Mouse (Mus musculus) gastrocnemius, adult 2 months (tissue): ENCODE measurements around the gene Ltv1. TPM values are rescaled to one million over a fixed set of nuclear protein-coding genes. Genes with fewer than 3 reads are reported as not detected.
A peak's percentile ranks its signal among the peaks of the same experiment; 100 is the strongest.

ENCODE experiments used
- DNase-seq: peaks from one replicate; pipeline ENCODE4 v3.0.0; 2022
- H3K27ac ChIP-seq: fragments of 200-600 bp; 2 replicates; pipeline ENCODE4 v1.8.1; 2022; ENCODE audit warnings: mild to moderate bottlenecking
- H3K4me3 ChIP-seq: fragments of 200-600 bp; 2 replicates; pipeline ENCODE4 v1.8.1; 2022; ENCODE audit warnings: mild to moderate bottlenecking, moderate library complexity
- CTCF ChIP-seq: fragments of 200-600 bp; IDR thresholded peaks from 2 replicates; pipeline ENCODE4 v1.8.1; 2022; ENCODE audit warnings: antibody characterized with exemption, mild to moderate bottlenecking, moderate library complexity
- intact Hi-C: fragments of 180-260 bp; cut with DNase I; formaldehyde crosslinking; loops from one replicate; pipeline ENCODE4 v1.15.1; 2025
- total RNA-seq, 2 experiments: library from RNA; stranded (reverse); gene quantifications; 2 replicates each; pipeline ENCODE4 v1.2.3; 2021

Ltv1 gene
- total RNA-seq, 2 experiments from 2014 or later = 27.3 to 31.0 TPM

DNA sequence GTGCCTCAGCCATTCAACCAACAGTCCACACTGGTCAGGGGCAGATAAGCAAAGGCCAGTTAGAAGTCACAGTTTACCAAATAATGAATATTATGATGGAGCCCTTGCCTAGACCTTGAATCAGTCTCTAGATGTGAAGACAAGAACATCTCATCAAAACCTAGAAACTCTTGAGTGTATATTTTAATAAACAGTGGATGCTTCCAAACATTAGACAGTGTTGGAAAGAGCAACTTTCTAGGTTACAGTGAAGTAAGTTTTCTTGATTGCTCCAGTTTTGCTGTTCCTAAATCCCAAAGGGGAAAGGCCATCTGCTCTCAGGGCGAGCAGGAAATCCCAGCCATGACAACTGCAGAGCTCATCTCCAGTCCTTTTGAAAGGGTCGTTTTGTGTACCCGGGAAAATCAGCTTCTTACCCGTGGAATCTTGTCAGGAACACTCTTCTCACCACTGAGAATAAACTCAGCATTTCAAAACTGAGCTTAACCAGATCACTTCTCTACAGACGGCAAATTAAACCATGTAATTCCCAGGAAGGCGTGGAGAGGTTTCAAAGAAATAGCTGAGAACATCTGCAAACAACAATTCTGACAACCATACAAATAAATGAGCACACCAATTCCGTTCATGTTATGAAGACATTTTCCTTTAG lies 14.9 kb downstream of the Ltv1 start, which contains the start of gene Zc2hc1b:
Zc2hc1b (minus strand) TSS at position 51 of the 652 bp plus-strand sequence.
- DNase-seq = no peak
- Histone ChIP-seq H3K4me3 (no peak within 1 kb of the TSS), H3K27ac (no peak within 1 kb of the TSS)
- no peak for TF ChIP-seq CTCF
- intact Hi-C loops = no loop called here

DNA sequence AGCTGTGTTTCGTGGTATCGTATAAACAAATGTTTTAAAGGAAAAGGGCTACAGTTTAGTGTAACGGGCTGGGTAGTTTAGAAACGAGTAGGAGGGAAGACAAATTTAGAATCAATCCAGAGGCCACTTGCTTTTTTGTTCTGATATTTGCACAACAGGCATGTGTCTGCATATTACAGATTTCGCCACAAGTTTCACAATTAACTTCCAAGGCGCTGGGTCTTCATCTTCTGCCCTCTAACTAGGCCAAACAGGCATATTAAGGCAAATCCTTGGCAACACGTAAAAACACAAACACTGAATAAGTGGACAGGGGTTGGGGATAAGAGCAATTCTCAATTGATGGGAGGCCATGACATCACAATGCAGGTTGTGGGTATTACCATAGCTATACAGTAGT lies 17.1 kb downstream of the Ltv1 start:
- intact Hi-C loops = no loop called here
- no peak overlapping the region for H3K27ac ChIP-seq
- DNase-seq = no peak
- H3K4me3 ChIP-seq = no peak overlapping the region
- no peak for TF ChIP-seq CTCF

DNA sequence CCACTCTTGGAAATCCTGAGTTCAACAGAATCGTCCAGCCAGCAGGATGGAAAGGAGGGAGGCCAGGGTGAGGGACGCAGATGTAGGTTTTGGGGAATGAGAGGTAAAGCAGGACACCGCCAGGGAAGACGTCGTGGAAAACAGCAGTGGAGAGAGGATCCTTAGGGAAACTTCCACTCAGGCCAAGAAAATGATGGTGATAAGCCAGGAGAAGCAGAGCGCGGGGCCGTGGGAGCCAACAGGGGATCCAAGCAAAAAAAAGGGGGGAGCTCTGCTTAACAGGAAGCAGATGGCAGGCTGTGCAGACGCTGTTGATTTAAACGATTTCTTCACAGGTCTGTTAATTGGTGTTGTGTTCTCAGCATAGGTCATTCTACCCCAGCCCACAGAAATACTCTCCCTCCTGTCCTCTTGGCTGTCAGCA lies 20.2 kb downstream of the Ltv1 start:
- DNase-seq = no peak
- Histone ChIP-seq H3K4me3 (no peak overlapping the region), H3K27ac (no peak overlapping the region)
- TF ChIP-seq CTCF = no peak
- intact Hi-C loops = no loop called here

DNA sequence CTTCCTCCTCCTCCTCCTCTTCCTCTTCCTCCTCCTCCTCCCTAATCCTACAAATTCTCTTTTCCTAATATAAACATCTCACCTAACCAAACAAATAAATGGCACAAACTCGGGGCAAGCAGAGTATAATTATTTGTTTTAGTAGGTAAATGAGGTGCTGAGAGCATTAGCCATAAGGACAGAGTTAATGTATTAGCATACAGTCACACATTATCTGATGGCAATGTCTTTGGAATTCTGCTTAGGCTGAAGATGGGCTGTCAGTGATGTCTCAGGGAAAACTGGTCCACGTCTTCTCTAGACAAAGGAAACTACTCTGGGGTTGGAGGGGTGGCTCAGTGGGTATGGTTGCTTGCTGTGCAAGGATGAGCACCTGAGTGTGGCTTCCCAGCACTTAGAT lies 21.5 kb downstream of the Ltv1 start:
- Histone ChIP-seq H3K27ac (no peak overlapping the region), H3K4me3 (no peak overlapping the region)
- DNase-seq = no peak
- intact Hi-C loops = no loop called here
- no peak for TF ChIP-seq CTCF

DNA sequence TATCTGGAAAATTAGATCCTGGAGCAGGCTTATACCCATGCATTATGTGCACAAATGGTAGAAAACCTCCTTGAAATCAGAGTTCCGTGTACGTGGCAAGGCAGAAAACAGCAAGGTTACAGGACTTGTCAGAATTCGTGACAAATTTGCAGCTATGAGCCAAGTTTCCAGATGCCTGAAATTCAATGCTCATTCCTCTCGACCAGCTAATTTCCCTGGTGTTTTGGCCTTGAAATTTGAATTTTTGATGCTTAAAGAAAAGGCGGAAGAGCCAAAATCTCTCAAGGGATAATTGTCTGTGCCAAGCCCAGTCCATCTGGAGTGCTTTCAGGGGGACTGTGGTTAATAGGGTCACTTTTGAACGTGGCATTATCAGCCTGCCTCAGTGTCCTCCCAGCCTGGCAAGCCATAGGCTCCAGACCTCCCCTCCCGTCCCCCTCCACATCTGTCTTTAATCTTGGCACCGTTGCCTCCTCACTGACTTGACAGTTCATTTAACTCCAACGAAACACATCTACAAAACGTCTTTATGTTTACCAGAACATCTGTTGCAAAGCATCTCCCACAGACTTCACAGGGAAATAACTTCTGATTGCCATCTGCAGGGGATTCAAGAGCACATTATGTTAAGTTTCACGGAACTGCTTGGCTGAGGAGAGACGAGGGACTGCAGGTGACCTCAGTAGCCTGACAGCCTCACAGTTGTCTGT lies 22.1 kb downstream of the Ltv1 start:
- Histone ChIP-seq H3K4me3 (no peak overlapping the region), H3K27ac (no peak overlapping the region)
- intact Hi-C loops = no loop called here
- no peak for TF ChIP-seq CTCF
- no peak for DNase-seq

DNA sequence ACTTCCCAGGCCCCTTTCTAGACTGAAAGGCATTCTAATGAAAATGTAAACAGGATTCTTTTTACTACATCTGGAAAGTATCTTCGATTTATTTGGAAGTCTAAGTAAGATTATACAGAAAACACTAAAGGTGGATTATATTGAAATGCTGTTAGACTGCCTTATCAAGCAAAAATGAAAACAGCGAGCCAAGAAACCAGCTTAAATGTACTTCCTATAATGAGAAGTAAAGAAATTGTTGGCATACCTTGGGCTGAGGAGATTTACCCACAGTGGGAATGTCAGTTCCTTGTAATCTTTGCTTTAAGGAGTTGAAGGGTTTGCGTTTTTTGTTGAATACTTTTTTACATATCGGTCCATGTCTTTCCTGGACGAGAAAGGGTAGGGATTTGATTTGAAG lies 24.5 kb downstream of the Ltv1 start:
- no peak overlapping the region for H3K27ac ChIP-seq
- DNase-seq = no peak

DNA sequence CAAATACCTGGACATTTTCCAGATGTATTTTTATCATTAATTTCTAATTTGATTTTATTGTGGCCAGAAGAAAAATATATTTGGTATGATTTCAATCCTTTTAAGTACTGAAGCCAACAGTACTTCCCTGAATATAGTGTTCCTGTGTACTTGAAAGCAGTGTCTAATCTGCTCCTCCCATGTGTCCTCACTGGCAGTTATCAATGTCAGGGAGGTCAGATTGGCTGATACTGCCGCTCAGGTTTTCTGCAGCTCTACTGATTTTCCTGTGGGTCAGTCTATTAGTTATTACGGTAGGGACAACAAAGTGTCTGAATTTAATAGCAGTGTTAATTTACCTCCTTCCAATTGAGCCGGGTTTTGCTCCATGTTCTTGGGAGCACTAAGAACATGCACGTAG lies 30.9 kb downstream of the Ltv1 start:
- TF ChIP-seq CTCF = no peak
- no peak for DNase-seq
- H3K27ac ChIP-seq = no peak overlapping the region
- intact Hi-C loops = no loop called here
- no peak overlapping the region for H3K4me3 ChIP-seq

More for the DNA sequence above, 24.5 kb downstream of the Ltv1 start:
- no peak overlapping the region for H3K4me3 ChIP-seq
- intact Hi-C loops = no loop called here
- no peak for TF ChIP-seq CTCF

DNA sequence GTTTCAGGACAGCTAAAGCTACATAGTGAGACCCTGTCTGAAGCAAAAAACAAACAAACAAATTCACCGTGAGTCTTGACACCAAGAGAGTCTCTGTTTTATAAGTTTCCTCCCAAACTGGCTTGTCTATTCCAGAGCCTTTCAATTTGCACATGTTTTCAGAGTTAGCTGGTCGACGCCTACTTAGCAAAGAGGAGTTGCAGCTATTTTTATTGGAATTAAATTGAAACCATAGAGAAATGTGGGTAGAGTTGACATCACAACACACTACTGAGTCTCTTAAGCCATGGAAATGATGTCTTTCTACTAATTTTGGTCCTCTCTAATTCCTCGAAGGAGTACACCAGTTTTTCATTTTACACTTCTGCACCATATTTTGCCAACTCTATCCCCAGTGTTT lies 32.1 kb downstream of the Ltv1 start:
- intact Hi-C loops = no loop called here

DNA sequence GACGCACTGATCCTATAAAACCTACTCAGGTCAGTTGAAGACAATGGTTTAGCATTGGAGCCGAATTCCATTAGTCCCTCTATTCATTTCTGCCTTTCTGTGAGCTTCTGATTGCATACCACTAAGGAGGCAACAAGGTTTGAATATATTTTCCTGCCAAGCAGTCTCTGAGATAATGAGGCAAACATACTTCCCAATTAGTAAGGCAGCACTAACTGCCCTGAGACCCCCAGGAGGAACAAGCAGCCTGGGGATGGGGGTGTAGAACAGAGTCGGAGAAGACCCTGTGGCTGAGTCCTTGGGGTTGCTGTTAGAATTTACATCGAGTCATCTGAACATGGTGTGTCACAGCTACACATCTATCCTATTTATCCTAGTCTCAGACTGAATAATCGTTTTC lies 37.6 kb downstream of the Ltv1 start:
- no peak overlapping the region for H3K27ac ChIP-seq
- H3K4me3 ChIP-seq = no peak overlapping the region
- no peak for TF ChIP-seq CTCF
- intact Hi-C loops = no loop called here
- no peak for DNase-seq

More for the DNA sequence above, 32.1 kb downstream of the Ltv1 start:
- TF ChIP-seq CTCF = no peak
- no peak overlapping the region for H3K27ac ChIP-seq
- H3K4me3 ChIP-seq = no peak overlapping the region
- no peak for DNase-seq

DNA sequence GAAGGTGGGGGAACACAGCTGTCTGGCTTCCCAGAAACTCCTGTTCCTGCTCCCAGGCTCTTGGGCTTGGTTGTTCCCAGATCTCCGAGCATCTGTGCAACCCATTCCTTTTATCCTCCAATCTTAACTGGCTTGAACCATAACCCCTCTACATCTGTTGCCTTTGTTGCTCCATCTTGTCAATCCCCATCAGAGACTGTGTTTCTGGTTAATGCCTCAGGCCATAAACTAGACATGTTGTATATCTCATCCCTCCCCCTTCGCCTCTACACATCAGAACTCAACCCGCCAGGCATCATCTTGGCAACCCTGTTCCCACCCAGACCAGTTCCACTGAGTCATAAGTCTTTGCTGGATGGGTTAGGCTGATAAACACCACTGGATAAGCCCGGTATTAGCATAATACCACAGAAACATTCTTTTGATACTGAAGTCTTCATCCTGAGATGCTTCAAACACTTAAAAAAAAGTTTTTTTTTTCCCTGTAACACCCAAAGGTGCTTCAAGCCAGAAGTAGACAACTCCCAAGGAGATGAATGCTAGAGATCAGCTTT lies 40.1 kb downstream of the Ltv1 start:
- H3K27ac ChIP-seq = no peak overlapping the region
- intact Hi-C loops = no loop called here
- no peak for TF ChIP-seq CTCF
- no peak for DNase-seq
- H3K4me3 ChIP-seq = no peak overlapping the region

DNA sequence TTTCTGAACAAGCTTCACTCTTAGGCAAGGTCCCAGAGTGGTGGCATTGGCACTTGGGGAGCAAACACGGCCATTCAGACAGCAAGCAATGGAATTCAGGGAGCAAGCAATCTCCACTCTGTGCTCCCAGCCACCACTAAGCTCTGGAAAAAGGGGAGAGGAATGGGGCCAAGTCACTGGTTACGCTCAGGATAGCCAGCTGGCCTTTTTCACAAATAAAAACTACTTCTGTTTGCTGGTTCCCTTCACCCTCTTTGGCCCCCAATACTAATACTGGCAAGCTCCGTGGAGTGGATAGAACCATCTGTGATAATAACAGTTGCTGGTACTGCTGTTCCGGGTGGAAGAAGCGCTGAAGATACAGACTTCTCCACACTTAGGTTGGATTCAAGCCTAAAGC lies 41.6 kb downstream of the Ltv1 start:
- DNase-seq = peak; percentile 24
- no peak overlapping the region for H3K27ac ChIP-seq
- intact Hi-C loops = no loop called here

DNA sequence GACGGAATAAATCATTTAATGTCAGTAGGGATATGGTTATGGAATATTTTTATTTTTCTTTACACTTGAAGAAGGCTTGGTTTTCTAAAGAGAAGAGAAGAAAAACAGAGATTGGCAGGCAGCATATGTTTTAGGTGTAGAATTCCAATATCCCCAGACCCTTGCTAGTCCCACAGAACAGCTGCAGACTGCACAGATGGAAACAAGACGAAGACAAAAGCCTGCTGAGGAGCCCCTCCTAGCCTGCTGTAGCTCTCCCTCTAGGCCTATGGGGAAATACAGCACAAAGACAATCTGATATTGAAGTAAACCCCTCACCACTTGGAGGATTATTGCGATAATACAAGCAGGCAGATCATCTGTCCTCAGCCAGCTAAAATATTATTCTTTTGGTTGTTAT lies 42.5 kb downstream of the Ltv1 start:
- no peak overlapping the region for H3K4me3 ChIP-seq
- intact Hi-C loops = no loop called here
- DNase-seq = no peak
- H3K27ac ChIP-seq = no peak overlapping the region
- TF ChIP-seq CTCF = no peak

More for the DNA sequence above, 41.6 kb downstream of the Ltv1 start:
- no peak overlapping the region for H3K4me3 ChIP-seq
- no peak for TF ChIP-seq CTCF

DNA sequence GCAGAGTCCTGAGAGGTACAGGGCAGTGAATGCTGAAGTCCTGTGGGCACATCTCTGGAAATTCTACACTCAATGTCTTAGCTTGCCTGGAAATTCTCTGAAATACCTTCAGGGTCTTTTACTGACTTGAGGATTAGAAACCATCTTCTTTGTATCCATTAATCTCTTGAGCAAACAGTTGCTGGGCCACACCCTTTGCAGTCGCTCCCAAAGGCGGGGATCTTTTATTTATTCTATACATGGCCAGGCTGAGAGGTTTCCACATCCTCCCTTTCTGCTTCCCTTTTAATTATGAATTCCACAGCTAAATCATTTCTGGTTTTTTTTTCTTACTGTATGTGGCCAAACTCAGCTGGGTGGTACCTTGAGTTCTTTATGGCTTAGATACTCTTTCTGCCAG lies 52.5 kb downstream of the Ltv1 start:
- no peak for TF ChIP-seq CTCF
- intact Hi-C loops = no loop called here
- no peak for DNase-seq
- Histone ChIP-seq H3K4me3 (no peak overlapping the region), H3K27ac (no peak overlapping the region)
